Mouse (Mus musculus): ENCODE measurements around the gene Ampd1.

The Ampd1 gene

GRCm38 (mm10) chr3:103073771-103074170 lies at the start of gene Ampd1:
Gene Ampd1 (plus strand): TSS chr3:103074014.
- no peak for ATAC-seq (ENCODE audit: low TSS enrichment)

DNA sequence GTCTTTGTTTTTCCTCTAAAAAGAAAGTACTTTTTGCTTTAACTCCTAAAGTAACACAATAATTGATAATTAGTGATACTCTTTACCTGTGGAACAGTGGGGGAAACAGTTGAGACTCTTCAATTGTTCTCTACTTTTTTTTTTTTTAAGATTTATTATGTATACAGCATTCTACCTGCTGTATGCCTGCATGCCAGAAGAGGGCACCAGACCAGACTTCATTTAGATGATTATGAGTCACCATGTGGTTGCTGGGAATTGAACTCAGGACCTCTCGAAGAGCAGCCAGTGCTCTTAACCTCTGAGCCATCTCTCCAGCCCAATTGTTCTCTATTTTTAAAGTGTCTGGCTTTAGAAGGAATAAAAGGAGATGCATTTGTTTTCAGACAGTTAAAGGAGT lies 47.6 kb upstream of the Ampd1 start:
- no peak for ATAC-seq (ENCODE audit: low TSS enrichment)

DNA sequence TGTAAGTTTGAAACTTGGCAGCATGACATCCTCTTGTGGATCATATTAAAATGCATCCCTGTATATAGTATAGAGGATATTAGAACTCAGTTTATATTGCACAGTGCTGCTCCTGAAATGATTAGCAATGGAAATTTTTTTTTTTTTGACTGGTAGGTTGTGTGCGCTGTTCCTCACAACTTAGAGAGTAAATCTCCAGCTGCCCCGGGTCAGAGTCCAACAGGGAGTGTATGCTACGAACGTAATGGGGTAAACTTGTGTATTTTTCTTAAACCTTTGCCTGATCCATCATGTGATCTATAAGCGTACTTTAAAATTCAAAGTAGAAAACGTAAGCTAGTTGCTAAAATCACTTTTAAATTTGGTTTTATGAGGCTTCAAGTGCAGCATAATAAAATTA lies 33.5 kb upstream of the Ampd1 start:
- ATAC-seq (ENCODE audit: low TSS enrichment) = no peak

GRCm38 (mm10) chr3:103040861-103041379 lies 32.9 kb upstream of the Ampd1 start:
- ATAC-seq (ENCODE audit: low TSS enrichment) = no peak

DNA sequence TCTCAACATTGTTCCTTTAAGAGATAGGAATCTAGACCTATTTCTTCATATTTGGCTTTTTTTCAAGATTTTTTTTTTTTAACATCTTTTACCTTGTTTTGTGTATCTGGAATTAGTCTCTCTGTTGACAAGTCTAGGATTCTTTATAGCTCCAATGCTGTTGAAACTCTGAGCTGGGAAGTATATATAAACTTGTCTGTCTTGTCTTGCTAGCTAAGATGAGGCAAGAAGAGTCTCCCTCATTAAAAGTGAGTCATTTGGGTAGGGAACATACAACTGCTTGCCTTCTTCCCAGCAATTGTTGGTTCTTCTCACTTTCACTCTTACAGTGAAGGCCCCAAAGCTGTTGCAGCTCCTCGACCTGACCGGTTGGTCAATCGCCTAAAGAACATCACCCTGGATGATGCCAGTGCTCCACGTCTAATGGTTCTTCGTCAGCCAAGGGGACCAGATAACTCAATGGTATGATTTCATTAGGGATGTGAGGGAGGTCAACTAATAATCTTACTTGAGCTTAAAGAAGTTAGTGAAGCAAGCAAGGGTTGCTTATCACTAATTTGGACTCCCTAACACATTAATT lies 17.7 kb upstream of the Ampd1 start:
- no peak for ATAC-seq (ENCODE audit: low TSS enrichment)

- ATAC-seq (ENCODE audit: low TSS enrichment) = no peak
Observed at GRCm38 (mm10) chr3:103057752-103058151, 16.1 kb upstream of the Ampd1 start.

DNA sequence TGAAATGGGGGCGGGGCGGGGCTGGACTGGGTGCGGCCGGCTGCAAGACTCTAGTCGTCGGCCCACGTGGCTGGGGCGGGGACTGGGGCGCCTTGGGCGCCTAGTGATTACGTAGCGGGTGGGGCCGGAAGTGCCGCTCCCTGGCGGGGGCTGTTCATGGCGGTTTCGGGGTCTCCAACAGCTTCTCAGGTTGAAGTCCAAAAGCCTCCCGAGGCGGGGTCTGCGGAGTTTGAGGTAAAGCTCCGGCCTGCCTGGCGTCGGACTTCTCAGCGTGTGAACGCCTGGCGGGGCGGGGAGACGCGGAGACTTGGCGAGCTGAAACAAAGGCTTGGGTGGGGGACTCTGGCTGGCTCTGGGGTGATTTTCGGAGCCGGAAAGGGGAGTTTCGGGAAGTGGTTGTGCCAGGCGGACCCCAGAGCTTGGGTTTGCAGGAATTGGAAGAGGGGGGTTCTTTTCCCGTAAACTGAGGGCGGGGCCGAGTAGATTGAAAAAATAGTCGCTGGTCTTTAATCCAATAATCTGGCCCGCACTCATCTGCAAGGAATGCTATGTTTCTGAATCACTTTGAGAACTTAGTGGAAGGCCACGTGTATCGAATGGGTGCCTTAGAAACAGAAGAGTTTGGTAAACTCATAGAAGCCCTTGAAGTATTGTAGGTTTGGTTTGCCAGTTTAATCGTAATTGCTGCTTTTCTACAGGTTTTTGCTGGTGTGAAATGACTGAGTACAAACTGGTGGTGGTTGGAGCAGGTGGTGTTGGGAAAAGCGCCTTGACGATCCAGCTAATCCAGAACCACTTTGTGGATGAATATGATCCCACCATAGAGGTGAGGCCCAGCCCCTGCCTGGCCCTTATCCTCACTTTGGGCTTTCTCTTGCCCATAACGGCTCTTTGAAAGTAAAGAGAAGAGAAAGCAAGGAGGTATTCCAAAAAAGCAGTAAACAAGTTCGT lies 15.3 kb upstream of the Ampd1 start, which contains the start of gene Nras:
Nras (plus strand) TSS at position 79 of the 951 bp plus-strand sequence.
- peak; percentile 99 for ATAC-seq (ENCODE audit: low TSS enrichment)

- ATAC-seq (ENCODE audit: low TSS enrichment) = no peak
Observed at GRCm38 (mm10) chr3:103066927-103067326, 6.9 kb upstream of the Ampd1 start.

GRCm38 (mm10) chr3:103068971-103069370 lies 4.8 kb upstream of the Ampd1 start:
- ATAC-seq (ENCODE audit: low TSS enrichment) = no peak

DNA sequence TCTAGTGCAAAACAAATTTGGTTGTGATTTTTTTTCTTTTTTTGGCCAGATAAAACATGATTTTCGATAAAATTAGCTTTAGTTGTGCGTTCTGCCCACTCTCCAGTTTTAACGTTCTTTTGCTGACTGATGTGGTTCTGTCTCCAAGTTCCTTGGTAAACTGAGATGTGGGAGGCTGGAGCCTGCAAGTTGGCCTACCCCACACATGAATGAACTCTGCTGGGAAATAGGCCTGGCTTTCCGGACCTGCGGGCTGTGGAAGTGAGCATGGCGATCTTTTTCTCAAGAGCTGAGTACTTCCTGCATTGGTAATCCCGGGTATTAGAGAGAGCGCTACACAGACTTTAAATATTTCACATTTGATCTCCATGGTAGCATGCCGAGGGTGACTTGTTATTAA lies 2.1 kb downstream of the Ampd1 start:
- ATAC-seq (ENCODE audit: low TSS enrichment) = no peak

- no peak for ATAC-seq (ENCODE audit: low TSS enrichment)
Observed at GRCm38 (mm10) chr3:103076476-103076875, 2.7 kb downstream of the Ampd1 start.

GRCm38 (mm10) chr3:103079301-103079700 lies 5.5 kb downstream of the Ampd1 start:
- peak; percentile 86 for ATAC-seq (ENCODE audit: low TSS enrichment)

DNA sequence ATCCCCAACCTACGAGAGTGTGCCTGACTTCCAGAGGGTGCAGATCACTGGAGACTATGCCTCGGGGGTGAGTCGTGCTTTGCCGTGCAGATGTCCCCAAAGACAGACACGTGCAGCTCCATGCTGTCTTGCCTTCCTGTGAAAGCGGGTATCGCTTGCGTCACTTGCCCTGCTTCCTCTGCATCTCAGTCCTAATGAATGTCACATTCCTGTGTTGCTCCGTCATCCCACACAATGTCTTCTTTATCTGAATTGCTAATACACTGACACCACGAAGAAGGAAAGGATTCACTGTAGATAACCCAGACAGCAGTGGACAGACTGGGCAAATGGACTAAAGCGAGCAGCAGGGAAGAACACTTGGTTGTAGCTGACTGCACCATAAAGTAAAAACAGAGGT lies 7.2 kb downstream of the Ampd1 start:
- no peak for ATAC-seq (ENCODE audit: low TSS enrichment)

DNA sequence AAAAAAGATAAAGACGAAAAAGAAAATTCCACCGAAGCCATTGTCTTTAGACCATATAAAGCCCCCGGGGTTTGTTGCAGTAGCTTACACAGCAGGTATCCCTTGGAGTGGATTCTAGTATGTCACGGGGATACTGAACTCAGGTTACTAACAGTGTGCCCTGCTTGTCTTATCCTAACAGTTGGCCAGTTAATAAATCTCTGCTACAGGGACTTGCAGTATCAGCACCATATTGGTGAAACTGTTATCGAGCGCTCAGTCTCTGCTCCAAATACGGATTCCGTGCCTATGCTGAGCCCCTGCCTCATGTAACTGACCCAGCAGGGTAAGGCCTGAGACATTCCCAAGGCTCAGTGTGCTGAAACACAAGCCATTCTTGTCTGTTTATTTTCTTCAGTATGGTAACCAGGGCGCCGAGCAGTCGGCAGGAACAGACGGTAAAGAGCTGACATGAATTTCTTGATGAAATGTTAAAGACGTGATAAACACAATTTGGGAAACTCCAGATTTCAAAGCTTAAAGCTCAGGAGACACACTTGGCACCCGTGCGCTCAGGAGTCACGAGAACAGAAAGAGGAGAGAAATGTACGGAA lies 8.1 kb downstream of the Ampd1 start:
- no peak for ATAC-seq (ENCODE audit: low TSS enrichment)

DNA sequence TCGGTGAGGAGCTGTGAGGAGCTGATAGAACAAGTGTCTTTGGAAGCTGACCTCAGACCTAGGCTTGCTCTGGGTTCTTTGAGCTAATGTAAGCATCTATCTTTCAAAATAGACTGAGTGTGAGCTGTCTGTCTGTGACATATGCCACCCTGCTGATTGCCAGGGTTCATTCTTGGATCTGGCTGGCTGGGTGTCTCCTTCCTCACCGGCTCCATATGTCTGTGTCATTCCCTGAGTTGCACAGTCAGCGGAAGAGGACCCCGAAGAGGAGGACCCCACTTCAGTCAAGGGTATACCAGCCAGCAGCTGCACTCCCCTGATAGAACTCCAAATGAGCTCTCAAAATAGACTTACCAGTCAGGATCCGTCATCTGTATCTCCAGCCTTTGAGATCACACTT lies 8.9 kb downstream of the Ampd1 start:
- ATAC-seq (ENCODE audit: low TSS enrichment) = no peak

DNA sequence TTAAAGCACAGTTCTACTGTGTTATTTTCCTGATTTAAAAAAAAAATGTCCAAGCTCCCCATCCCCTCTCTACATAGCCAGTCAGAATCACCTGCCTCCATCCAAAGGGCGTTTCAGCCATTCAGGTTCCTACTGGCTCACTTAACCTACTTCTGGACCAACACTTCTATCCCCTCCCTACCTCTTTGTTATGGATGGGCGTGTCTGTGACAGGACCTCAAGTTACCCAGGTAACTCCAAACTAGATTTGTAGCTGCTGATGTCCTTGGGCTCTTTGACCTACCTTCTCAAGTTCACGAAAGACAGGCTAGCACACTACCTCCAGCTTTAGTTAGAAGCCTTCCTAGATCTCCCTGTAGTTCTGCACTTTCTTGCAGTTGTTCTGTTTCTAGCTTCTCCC lies 12.2 kb downstream of the Ampd1 start:
- no peak for ATAC-seq (ENCODE audit: low TSS enrichment)

DNA sequence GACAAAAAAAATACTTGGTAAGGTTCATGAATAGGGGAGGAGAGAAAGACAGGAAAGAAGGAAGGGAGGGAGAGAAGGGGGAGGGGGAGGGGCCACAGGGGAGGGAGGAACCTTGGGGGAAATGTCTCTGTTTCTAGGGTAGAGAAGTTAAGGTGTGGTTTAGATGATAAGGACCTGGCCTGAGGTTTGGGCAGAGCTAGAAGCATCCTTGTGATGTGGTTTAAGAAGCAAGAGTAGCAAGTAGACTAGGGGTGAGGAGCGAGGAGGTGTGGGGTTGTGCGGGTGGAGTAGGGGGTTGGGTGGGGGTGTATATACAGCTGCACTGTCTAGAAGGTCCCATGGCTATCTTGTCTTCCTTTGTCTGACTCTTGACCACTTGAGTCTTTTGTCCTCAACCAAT lies 17.9 kb downstream of the Ampd1 start:
- no peak for ATAC-seq (ENCODE audit: low TSS enrichment)

GRCm38 (mm10) chr3:103098662-103099061 lies 24.8 kb downstream of the Ampd1 start:
- no peak for ATAC-seq (ENCODE audit: low TSS enrichment)

- no peak for ATAC-seq (ENCODE audit: low TSS enrichment)
Observed at GRCm38 (mm10) chr3:103099667-103100066, 25.9 kb downstream of the Ampd1 start.

DNA sequence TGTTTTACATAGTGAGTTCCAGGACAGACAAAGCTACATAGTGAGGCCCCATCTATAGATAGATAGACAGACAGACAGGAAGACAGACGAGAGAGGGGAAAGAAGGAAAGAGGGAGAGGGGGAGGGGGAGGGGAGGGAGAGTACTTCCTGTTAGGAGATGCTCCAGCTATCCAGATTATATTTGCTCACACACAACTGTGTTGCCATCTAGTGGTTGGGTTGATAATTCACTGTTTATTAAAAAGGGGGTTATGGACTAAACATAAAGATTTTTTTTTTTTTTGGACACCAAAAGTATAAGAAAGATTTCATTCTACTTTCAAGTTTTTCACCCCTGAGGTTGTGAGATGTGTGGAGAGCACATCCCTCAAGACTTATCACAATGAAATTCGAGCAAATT lies 26.9 kb downstream of the Ampd1 start:
- no peak for ATAC-seq (ENCODE audit: low TSS enrichment)

DNA sequence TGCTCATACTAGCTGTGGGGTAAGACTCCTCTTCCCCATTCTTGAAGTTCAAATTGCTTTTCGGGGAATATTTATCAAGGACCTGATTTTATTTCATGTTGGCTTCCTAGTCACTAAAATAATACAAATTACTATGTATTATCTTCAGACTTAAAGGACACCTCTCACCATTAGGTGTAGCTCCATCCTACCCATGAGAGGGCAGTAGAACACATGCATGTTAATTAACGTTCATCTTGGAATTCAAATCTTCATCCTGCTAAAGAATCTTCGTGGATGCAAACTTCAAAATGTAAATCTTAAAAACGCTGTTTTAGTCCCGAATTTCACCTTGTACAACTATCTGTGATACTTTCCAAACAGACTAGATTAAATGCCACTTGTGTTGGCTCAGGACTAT lies 27.4 kb downstream of the Ampd1 start:
- no peak for ATAC-seq (ENCODE audit: low TSS enrichment)

DNA sequence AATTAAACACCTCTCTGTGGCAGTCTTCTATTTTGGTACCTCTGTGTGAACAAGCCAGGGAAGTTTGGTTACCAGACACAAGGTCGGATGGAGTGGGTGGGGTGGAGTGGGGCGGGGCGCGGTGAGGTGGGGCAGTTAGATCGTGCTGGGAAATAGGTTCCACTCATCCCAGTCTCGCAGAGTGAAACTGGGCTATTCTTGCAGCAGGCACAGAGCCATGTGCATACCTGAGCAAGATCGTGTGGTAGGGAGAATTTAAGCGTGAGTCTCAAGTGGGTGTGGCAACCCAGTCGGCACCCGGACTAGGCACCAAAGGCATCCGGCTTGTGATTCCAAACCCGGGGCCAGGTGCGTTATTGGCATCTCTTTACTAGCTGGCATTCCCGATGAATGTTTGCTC lies 28.1 kb downstream of the Ampd1 start:
- ATAC-seq (ENCODE audit: low TSS enrichment) = peak; percentile 17; the same call in 1 of the 2 replicates
